Mouse (Mus musculus) C2C12 (cell line): ENCODE measurements around the gene Hectd4. TPM values are rescaled to one million over a fixed set of nuclear protein-coding genes. Genes with fewer than 3 reads are reported as not detected.

Experiments
- H3K27me3 ChIP-seq: one replicate; pipeline ENCODE4 v1.6.1; 2011; ENCODE audit not compliant: control insufficient read depth, insufficient read depth, insufficient read length
- H3K36me3 ChIP-seq: one replicate; pipeline ENCODE4 v1.6.1; 2011; ENCODE audit not compliant: control insufficient read depth, insufficient read depth
- H3K4me3 ChIP-seq: one replicate; pipeline ENCODE4 v1.5.1; 2011; ENCODE audit warnings: mild to moderate bottlenecking, control low read depth; ENCODE audit not compliant: poor library complexity, insufficient read depth, severe bottlenecking
- H3K79me2 ChIP-seq: one replicate; pipeline ENCODE4 v1.6.1; 2011; ENCODE audit not compliant: control insufficient read depth, insufficient read depth
- H3K79me3 ChIP-seq: one replicate; pipeline ENCODE4 v1.6.1; 2011; ENCODE audit warnings: low read depth, control low read depth
- H3ac ChIP-seq: one replicate; pipeline ENCODE3; 2011; ENCODE audit warnings: low read depth; ENCODE audit not compliant: control insufficient read depth, insufficient read length
- CEBPB ChIP-seq: IDR thresholded peaks from one replicate; pipeline ENCODE4 v1.6.1; 2011; ENCODE audit warnings: low read depth, mild to moderate bottlenecking, control low read depth, moderate library complexity
- CTCF ChIP-seq: IDR thresholded peaks from one replicate; pipeline ENCODE4 v1.5.1; 2011; ENCODE audit not compliant: control insufficient read depth, insufficient read depth, insufficient read length
- FOSL1 ChIP-seq: IDR thresholded peaks from one replicate; pipeline ENCODE4 v1.8.0; 2011; ENCODE audit warnings: mild to moderate bottlenecking, low read length; ENCODE audit not compliant: poor library complexity, insufficient read depth, severe bottlenecking
- MAX ChIP-seq: IDR thresholded peaks from one replicate; pipeline ENCODE4 v1.6.1; 2011; ENCODE audit warnings: mild to moderate bottlenecking, control low read depth
- MYOD1 ChIP-seq: IDR thresholded peaks from one replicate; pipeline ENCODE4 v1.6.1; 2011; ENCODE audit warnings: low read depth; ENCODE audit not compliant: control insufficient read depth, insufficient read length
- MYOG ChIP-seq: IDR thresholded peaks from one replicate; pipeline ENCODE4 v1.6.1; 2011; ENCODE audit not compliant: control insufficient read depth, insufficient read length; ENCODE audit errors: extremely low read depth
- USF1 ChIP-seq: IDR thresholded peaks from one replicate; pipeline ENCODE4 v1.6.1; 2011; ENCODE audit warnings: low read depth, mild to moderate bottlenecking, control low read depth, moderate library complexity
- polyA plus RNA-seq: library from polyadenylated mRNA; unstranded; fragments of >200 nt; fragmentation: generic; extraction: Trizol; gene quantifications from one replicate; pipeline ENCODE4 v1.2.1, GENCODE M21; 2012; ENCODE audit warnings: missing spikeins

The Hectd4 gene
- polyA plus RNA-seq, 1 experiment: 5.4 TPM

- Histone ChIP-seq H3ac (no peak overlapping the region), H3K79me3 (peaks cover 65% of the 10 kb centered on the region), H3K27me3 (no peaks in the 10 kb centered on the region), H3K36me3 (peaks cover 27% of the 10 kb centered on the region), H3K79me2 (peaks cover 69% of the 10 kb centered on the region), H3K4me3 (no peak overlapping the region)
- TF ChIP-seq CEBPB (no peak), USF1 (peak; percentile 33)
These were observed 179.5 kb downstream of the Hectd4 start for GRCm38 (mm10) chr5:121399540-121399939.

GRCm38 (mm10) chr5:121400064-121400463, 180.0 kb downstream of the Hectd4 start:
- H3K36me3 ChIP-seq: peaks cover 27% of the 10 kb centered on the region
- peaks cover 70% of the 10 kb centered on the region for H3K79me3 ChIP-seq
- peaks cover 74% of the 10 kb centered on the region for H3K79me2 ChIP-seq
- no peak overlapping the region for H3ac ChIP-seq
- H3K27me3 ChIP-seq: no peaks in the 10 kb centered on the region
- no peak overlapping the region for H3K4me3 ChIP-seq
- peak; percentile 44 for TF ChIP-seq CEBPB
- no peak for TF ChIP-seq USF1

GRCm38 (mm10) chr5:121400849-121401248, 180.8 kb downstream of the Hectd4 start:
- TF ChIP-seq FOSL1 (no peak), USF1 (no peak), CEBPB (no peak), MAX (no peak), MYOG (no peak), MYOD1 (no peak), CTCF (no peak)
- H3K79me2 ChIP-seq: peaks cover 82% of the 10 kb centered on the region
- no peaks in the 10 kb centered on the region for H3K27me3 ChIP-seq
- H3K36me3 ChIP-seq: peaks cover 28% of the 10 kb centered on the region
- no peak overlapping the region for H3ac ChIP-seq
- H3K4me3 ChIP-seq: no peak overlapping the region
- peaks cover 78% of the 10 kb centered on the region for H3K79me3 ChIP-seq

GRCm38 (mm10) chr5:121407856-121408255, 187.8 kb downstream of the Hectd4 start:
- H3ac ChIP-seq: no peak overlapping the region
- peaks cover 67% of the 10 kb centered on the region for H3K36me3 ChIP-seq

GRCm38 (mm10) chr5:121410975-121411374, 191.0 kb downstream of the Hectd4 start:
- H3K4me3 ChIP-seq: no peak overlapping the region
- TF ChIP-seq CTCF: no peak
- TF ChIP-seq USF1: no peak
- TF ChIP-seq MAX: no peak
- TF ChIP-seq MYOD1: no peak
- no peak for TF ChIP-seq MYOG
- TF ChIP-seq FOSL1: no peak
- no peak for TF ChIP-seq CEBPB
- H3ac ChIP-seq: no peak overlapping the region
- H3K79me2 ChIP-seq: peaks cover 83% of the 10 kb centered on the region
- H3K79me3 ChIP-seq: peaks cover 73% of the 10 kb centered on the region
- H3K36me3 ChIP-seq: peaks cover 82% of the 10 kb centered on the region
- no peaks in the 10 kb centered on the region for H3K27me3 ChIP-seq

More at GRCm38 (mm10) chr5:121407856-121408255, 187.8 kb downstream of the Hectd4 start:
- TF ChIP-seq MYOD1 (no peak), MYOG (no peak), CTCF (no peak), USF1 (no peak)
- Histone ChIP-seq H3K4me3 (no peak overlapping the region), H3K27me3 (no peaks in the 10 kb centered on the region), H3K79me2 (peaks cover 97% of the 10 kb centered on the region), H3K79me3 (peaks cover 89% of the 10 kb centered on the region)

Other genes with a start within 250 kb of the Hectd4 start
- not detected for gene Rph3a, start 210.1 kb upstream of the Hectd4 start, polyA plus RNA-seq
- gene Ptpn11, start 28.8 kb upstream of the Hectd4 start, polyA plus RNA-seq: 75.8 TPM
- gene Rpl6, start 15.7 kb upstream of the Hectd4 start, polyA plus RNA-seq: 1,946 TPM
- 19.2 TPM for gene Trafd1, start 165.4 kb downstream of the Hectd4 start, polyA plus RNA-seq
- 16.8 TPM for gene Naa25, start 177.7 kb downstream of the Hectd4 start, polyA plus RNA-seq
- gene Tmem116, start 231.7 kb downstream of the Hectd4 start, polyA plus RNA-seq: 0.54 TPM
- 109 TPM for gene Erp29, start 232.3 kb downstream of the Hectd4 start, polyA plus RNA-seq